Mouse (Mus musculus): ENCODE measurements around the gene Gadd45gip1.

Gadd45gip1 gene

DNA sequence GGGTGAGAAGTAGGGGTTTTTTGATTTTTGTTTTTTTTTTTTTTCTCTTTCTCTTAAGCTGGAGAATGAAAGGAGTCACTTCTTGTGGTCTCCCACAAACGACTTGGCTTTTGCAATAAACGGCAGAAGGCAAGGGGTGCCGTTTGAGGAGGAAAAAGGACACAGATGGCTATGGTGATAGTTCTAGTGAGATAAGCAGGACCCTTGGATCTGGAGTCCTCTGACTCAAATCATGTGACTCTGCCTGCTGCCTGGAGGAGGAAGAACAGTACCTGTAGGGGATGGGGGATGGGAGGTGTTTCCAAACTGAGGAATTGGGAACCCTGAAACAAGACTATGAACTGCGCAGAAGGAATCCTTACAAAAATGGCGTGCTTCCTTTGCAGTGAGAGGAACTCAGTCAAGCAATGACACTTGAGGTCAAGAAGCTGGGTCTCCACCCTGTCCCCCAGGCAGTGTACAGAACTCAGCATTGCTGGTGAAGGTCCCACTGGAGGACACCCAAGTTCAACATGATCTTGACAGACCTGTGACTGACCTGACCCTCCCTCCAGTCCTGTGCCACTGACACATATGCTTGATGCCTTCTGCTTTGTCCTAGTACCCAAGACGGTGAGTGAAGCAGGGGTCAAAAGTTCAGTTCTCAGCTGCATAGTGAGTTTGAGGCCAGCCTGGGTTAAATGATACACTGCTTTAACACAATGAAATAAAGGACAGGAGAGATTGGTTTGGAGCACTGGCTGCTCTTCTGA, 16.5 kb downstream of the Gadd45gip1 start:
- DNase-seq (ENCODE audit: low read depth) = peak; percentile 73

DNA sequence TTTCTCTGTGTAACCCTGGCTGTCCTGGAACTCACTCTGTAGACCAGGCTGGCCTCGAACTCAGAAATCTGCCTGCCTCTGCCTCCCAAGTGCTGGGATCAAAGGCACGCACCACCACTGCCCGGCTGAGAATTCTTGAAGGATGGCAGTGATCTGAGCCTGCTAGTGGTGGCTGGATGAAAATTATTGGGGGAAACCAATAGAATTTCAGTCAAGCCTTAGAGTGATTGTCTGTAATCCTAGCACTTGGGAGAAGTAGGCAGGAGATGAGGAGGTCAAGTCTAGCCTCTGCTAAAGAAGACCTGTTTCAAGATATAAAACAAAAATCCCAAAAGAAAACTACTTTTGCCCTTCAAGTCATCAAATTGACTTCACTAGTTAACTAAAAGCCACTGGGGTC, 25.1 kb downstream of the Gadd45gip1 start:
- DNase-seq (ENCODE audit: low read depth) = no peak

DNA sequence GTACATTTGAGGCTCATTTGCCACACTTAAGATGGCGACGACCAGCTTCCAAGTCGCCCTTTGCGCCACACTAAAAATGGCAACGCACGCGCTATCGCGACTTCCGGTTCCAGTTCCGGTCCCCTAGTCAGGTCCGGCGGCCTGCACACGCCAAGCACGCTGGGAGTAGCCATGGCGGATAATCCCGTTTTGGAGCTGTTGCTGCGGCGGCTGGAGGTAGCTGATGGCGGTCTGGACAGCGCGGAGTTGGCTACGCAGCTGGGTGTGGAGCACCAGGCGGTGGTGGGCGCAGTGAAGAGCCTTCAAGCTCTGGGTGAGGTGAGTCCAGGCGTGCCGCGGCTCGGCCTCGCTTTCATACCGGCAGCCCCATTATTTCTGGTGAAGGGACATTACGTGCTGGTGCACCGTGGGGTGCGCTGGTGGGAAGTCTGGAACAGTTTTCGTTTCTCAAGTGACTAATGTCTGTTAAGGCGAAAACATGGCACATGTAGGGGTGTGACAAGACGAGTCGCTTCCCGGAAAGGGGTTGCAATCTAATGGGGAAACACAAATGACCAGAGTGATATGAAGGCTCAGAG, 25.6 kb downstream of the Gadd45gip1 start, which contains the start of gene Farsa:
Gene Farsa (plus strand): TSS at position 126 of the 578 bp plus-strand sequence.
- DNase-seq (ENCODE audit: low read depth) = peak; percentile 94

DNA sequence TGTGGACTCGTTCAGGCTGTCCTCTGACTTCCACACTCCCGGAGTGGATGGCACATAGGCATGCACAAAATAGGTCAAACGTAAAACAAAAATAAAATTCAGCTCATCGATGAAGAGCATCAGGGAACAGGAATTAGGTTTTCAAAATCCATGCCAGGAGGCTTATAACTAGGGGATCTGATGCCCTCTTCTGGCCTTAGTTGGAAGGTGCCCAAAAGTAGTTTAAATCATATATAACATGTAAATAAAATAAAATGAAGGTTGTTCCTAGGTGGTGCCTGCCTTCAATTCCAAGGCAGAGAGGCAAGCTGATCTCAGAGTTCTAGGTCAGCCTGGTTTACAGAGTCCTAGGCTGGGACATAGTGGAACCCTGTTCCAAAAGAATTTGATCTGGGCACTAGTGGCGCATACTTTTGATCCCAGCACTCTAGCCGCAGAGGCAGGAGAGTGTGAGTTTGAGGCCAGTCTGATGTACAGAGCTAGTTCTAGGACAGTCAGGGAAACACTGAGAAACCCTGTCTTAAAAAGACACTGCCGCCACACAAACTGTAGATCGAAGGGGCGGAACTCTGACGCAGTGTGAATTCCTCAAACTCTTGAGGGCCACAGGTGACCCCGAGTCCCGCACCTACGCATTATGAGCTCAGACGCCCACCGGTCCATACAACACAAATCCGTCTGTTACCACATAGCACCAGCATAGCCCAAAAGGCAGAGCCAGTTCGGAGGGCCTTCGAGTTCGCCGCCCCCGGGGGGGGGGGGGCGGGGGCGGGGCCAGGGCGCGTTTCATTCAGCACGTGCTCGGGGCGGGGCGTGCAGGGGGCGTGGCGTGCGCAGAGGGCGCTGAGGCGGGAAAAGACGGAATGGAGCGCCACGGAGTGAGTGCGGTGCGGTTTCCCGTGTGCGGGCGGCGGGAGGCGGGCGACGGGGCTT, 40.3 kb downstream of the Gadd45gip1 start, which contains the start of gene Syce2:
Gene Syce2 (plus strand): TSS at position 736 of the 933 bp plus-strand sequence.
- peak; percentile 92 for DNase-seq (ENCODE audit: low read depth)

DNA sequence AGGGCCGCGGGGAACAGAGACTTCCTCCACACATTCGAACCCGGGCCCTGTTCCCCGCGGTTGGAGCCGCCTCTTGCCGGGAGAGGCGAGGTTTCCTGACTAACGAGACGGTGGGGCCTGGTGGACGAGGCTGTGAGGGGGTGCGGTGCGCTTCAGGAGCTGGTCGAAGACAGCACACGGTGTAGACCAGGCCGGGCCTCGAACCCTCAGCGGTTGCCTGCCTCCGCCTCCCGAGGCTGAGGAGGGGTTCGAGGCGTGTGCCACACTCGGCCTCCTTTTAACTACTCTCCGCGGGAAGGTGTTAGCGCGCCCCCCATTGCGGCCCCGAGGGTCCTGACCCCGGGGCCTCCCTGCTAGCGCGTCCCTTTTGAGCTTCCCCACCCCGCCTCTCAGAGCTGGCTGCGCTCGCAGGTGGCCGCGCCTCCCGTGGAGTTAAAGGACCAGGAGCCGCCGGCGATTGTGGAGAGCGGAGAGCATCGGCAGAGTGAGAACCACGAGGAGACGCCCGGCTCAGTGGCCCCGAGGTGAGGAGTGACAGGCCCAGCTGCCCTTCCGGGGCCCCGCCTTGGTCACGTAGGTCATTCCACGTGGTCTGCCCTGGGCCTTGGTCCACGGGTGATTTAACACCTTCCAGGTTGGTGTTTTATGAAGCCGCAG, 41.1 kb downstream of the Gadd45gip1 start:
- peak; percentile 59 for DNase-seq (ENCODE audit: low read depth)

DNA sequence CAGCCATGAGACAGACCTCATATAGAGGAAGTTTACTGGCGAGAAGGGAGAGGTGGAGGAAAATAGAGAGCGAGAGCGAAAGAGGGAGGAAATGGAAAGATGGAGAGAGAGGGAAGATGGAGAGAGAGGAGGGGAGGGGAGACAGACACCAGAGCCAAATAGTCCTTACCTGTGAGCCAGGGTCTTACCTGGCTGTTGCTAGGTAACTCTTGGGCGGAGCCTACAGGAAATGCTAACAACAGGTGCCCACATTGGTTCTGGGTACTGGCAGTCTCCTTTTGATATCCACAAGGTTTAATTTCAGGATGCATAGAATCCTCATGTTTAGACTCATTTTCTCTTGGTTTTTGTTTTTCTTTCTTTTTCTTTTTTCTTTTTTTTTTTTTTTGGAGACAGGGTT, 41.7 kb downstream of the Gadd45gip1 start:
- peak; percentile 36 for DNase-seq (ENCODE audit: low read depth)

DNA sequence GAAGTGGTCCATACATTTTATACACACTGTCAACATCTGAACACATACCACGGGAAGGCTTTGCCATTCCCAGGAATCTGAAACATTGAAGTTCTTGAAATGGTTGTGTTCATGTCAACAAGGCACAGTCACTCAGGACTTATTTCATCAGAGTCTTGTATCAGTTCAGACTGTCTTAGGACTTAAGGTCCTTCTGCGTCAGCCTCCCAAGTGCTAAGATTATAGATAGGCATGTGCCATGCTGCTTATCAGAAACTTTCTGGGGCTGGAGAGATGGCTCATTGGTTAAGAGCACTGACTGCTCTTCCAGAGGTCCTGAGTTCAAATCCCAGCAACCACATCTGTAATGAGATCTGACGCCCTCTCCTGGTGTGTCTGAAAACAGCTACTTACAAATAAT, 43.0 kb downstream of the Gadd45gip1 start:
- DNase-seq (ENCODE audit: low read depth) = no peak

DNA sequence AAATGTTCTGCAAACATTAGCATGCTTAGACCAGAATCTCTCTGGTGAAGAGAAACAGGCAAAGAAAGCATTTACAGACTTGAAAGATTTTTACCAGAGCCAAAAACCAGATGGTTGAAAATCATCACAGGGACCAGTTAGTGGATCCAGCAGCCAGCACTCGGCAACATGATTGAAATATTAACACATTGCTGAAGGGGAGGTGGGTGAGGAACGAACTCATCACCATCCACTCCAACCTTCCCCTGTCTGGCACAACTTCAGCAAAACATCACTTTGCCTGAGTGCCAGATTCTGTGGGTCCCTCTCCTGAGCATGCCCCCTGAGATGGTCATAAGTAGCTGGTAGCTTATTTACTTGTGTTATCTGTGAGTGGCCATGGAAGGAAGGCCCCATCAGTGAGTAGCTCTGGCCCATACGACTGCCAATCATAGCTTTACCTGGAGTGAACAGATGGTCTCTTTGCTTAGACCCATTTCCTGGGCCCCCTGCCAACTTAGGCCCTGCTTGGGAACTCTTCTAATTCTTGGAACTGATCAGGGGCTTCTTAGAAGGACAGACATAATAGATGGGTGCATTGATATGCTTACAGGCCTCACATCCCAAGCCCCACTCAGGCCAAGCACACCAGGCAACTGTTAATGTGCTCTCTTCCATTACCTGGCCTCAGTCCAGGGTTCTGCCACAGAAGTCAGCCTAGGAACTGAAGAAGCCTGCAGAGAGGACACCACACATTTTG, 46.1 kb downstream of the Gadd45gip1 start:
- no peak for DNase-seq (ENCODE audit: low read depth)

DNA sequence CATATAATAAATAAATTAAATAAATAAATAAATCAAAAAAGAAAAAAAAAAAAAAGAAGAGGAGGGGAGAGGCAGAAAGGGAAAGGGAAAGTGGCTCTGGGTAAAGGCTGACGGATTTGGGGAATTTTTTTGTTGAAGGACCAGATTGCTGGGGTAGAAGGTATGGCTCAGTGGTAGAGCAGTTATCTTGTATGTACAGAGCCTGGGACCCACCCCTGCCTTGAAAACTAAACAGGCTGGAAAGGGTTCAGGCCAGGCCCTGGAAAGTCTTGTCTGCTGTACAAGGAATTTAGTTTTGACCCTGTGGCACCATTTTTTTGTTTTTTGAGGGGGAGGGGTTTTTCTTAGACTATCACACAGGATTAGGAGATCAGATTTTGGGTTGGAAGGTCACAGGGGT, 47.6 kb downstream of the Gadd45gip1 start:
- DNase-seq (ENCODE audit: low read depth) = no peak

DNA sequence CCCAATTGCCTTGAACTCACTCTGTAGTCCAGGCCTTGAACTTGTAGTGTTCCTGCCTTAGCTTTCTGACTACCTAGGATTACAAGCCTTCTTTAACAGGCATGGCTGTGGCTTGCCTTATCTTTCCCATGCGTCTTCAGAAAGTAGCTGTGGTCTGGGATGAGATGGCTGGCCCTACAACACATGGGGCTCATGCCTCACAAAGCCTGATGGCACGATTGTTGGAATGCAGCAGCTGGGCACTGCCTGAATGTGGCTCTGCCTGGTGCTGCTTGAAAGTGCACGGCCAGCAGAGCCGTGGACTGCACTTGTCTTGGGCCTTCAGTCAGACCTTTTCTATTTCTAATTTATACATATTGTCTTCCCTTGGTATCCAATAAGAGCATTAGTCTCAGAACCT, 53.4 kb downstream of the Gadd45gip1 start:
- no peak for DNase-seq (ENCODE audit: low read depth)
